Comparison of ENCODE assay signal across 9 mouse cellular contexts in the genomic region with DNA sequence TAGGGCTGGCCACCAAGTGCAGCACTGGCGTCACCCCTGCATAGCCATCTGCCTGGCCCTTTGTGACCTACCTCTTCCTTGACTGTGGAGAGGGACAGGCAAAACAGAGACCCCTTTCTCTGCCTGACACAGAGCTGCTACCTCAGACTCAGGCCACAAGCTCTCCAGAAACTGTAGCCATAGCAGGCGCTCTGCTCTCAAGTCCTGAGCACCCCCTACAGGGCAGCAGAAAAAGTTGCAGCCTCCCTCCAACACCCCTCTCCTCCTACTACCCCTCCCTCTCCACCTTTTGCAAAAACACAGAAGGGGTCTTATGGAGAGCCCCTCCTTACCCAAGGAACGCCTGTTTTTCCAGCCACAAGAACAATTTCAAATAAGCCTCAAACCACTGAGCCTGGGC. TPM values are rescaled to one million over a fixed set of nuclear protein-coding genes. Genes with fewer than 3 reads are reported as not detected.
DNase-seq lines count a peak whose midpoint lies in the region; ATAC-seq and TF ChIP-seq lines count a peak whose summit lies in the region.
"Had no signal": no experiment of that assay in that cellular context is flagged by ENCODE, and none has a peak within 500 bp of the region (broad histone marks: within the 10 kb centered on the region; RNA-seq: fewer than 3 reads in every experiment).

A gene (minus strand): TSS at position 26 of the 400 bp plus-strand sequence.

- H3K9me3 ChIP-seq in forebrain, embryonic 11.5 days (ENCODE audit: control insufficient read depth, low read length): no peaks in the 10 kb centered on the region
- H3K9me3 ChIP-seq in neural tube, embryonic 15.5 days (replicated peaks): no peaks in the 10 kb centered on the region
- H3K9me3 ChIP-seq: liver, embryonic 13.5 days had no signal

- 0 out of 2 replicates have a peak, but pooled peaks have one; percentile 44 for ATAC-seq in forebrain, embryonic 11.5 days (replicated peaks; ENCODE audit: low FRiP score)
- peak; percentile 41; the same call in 1 of the 2 replicates for ATAC-seq in neural tube, embryonic 15.5 days (ENCODE audit: low FRiP score)

- TF ChIP-seq POLR2A in liver, adult 2 months (IDR thresholded peaks at IDR 0.05; ENCODE audit: extremely low read depth, insufficient read depth, low read length): no peak

- intact Hi-C loops in left cerebral cortex, adult 2 months (cut with DNase I): loop anchor here (1.0 to 10.0 kb wide), 5 partner anchors 43 to 248 kb away; a partner anchor contains a TSS
- intact Hi-C loops in left cerebral cortex, postnatal 36 days (cut with DNase I): no loop called here

- 48% methylated on average over 3 of the region's 3 CpGs for WGBS in forebrain, embryonic 11.5 days
- WGBS in liver, adult 2 months: 52% methylated on average over 3 of the region's 3 CpGs
- 43% methylated on average over 3 of the region's 3 CpGs for WGBS in neural tube, embryonic 15.5 days

- H3K4me2 ChIP-seq in forebrain, embryonic 11.5 days (ENCODE audit: low read depth, low read length, severe bottlenecking): no peak within 1 kb of the TSS
- H3K4me2 ChIP-seq in neural tube, embryonic 15.5 days: no peak within 1 kb of the TSS
- H3K4me2 ChIP-seq: liver, embryonic 13.5 days had no signal

- no peaks in the 10 kb centered on the region for H3K27me3 ChIP-seq in forebrain, embryonic 11.5 days (ENCODE audit: control insufficient read depth, insufficient read depth, low read length)
- no peaks in the 10 kb centered on the region for H3K27me3 ChIP-seq in liver, adult 2 months (ENCODE audit: control insufficient read depth, insufficient read depth, low read length)
- H3K27me3 ChIP-seq in neural tube, embryonic 15.5 days (replicated peaks): no peaks in the 10 kb centered on the region

- peaks cover 5% of the 10 kb centered on the region; the same call in 1 of the 2 replicates for H3K36me3 ChIP-seq in forebrain, embryonic 11.5 days (ENCODE audit: control insufficient read depth, insufficient read depth, low read length)
- H3K36me3 ChIP-seq in liver, adult 2 months (ENCODE audit: control insufficient read depth, insufficient read depth, low read length): no peaks in the 10 kb centered on the region
- H3K36me3 ChIP-seq in neural tube, embryonic 15.5 days: no peaks in the 10 kb centered on the region
- H3K36me3 ChIP-seq: liver, embryonic 13.5 days had no signal

- no peak within 1 kb of the TSS for H3K4me3 ChIP-seq in left cerebral cortex, adult 2 months
- H3K4me3 ChIP-seq in forebrain, embryonic 11.5 days (ENCODE audit: low read depth, low read length): no peak within 1 kb of the TSS
- H3K4me3 ChIP-seq in liver, adult 2 months (ENCODE audit: insufficient read depth, low read depth, low read length): no peak within 1 kb of the TSS
- no peak within 1 kb of the TSS for H3K4me3 ChIP-seq in neural tube, embryonic 15.5 days (replicated peaks)
- H3K4me3 ChIP-seq: liver, embryonic 13.5 days had no signal

- TF ChIP-seq CTCF in left cerebral cortex, adult 2 months (IDR thresholded peaks at IDR 0.05): peak; percentile 70
- TF ChIP-seq CTCF in liver, adult 2 months (IDR thresholded peaks at IDR 0.05; ENCODE audit: low read depth, low read length): peak; percentile 64

- no peaks in the 10 kb centered on the region for H3K79me2 ChIP-seq in liver, adult 2 months (ENCODE audit: control insufficient read depth, insufficient read depth, low read length)

- peak in 1 of 2 experiments; percentile 40 for DNase-seq in left cerebral cortex, adult 2 months (ENCODE audit: extremely low spot score in 1 of 2, low spot score in 2 of 2)
- DNase-seq in left cerebral cortex, postnatal 36 days (ENCODE audit: low spot score in 2 of 2): no peak
- DNase-seq in NIH3T3 (ENCODE audit: low read depth): peak; percentile 58
- peak; percentile 59 for DNase-seq in forebrain, embryonic 11.5 days (ENCODE audit: low spot score)
- peak; percentile 8 for DNase-seq in liver, adult 2 months (ENCODE audit: extremely low read depth, low read depth, low spot score)
- no peak for DNase-seq in adrenal gland, adult 8-10 months
- DNase-seq in urinary bladder, postnatal 36 days (ENCODE audit: low spot score in 2 of 2): no peak
- DNase-seq: liver, embryonic 13.5 days had no signal

- H3K4me1 ChIP-seq in forebrain, embryonic 11.5 days (replicated peaks; ENCODE audit: control insufficient read depth, insufficient read depth, low read length): no peaks in the 10 kb centered on the region
- H3K4me1 ChIP-seq in liver, adult 2 months (ENCODE audit: control insufficient read depth, insufficient read depth, low read length): no peaks in the 10 kb centered on the region
- no peaks in the 10 kb centered on the region for H3K4me1 ChIP-seq in neural tube, embryonic 15.5 days
- H3K4me1 ChIP-seq: liver, embryonic 13.5 days had no signal

- H3K9ac ChIP-seq in forebrain, embryonic 11.5 days (ENCODE audit: low read length): no peak within 1 kb of the TSS
- H3K9ac ChIP-seq in liver, adult 2 months (ENCODE audit: low read depth, low read length): no peak within 1 kb of the TSS
- H3K9ac ChIP-seq in neural tube, embryonic 15.5 days (replicated peaks): no peak within 1 kb of the TSS
- H3K9ac ChIP-seq: liver, embryonic 13.5 days had no signal

- no peak within 1 kb of the TSS for H3K27ac ChIP-seq in left cerebral cortex, adult 2 months
- no peak within 1 kb of the TSS for H3K27ac ChIP-seq in forebrain, embryonic 11.5 days (ENCODE audit: low read depth, low read length)
- no peak within 1 kb of the TSS for H3K27ac ChIP-seq in liver, adult 2 months (replicated peaks; ENCODE audit: insufficient read depth, low read depth, low read length)
- H3K27ac ChIP-seq in neural tube, embryonic 15.5 days (replicated peaks): no peak within 1 kb of the TSS
- H3K27ac ChIP-seq: liver, embryonic 13.5 days had no signal

RNA-seq across cellular contexts. Expression of the gene that starts here (rescaled TPM):
- 1 to 10 TPM; 1.2 to 1.8 TPM for total RNA-seq in left cerebral cortex, adult 2 months (2021)
- 1 to 10 TPM in 1 of 2 experiments, under 1 TPM in 1; 0.54 to 1.2 TPM for total RNA-seq in left cerebral cortex, postnatal 36 days (2021)
- polyA plus RNA-seq in forebrain, embryonic 11.5 days (2014; fragmentation: Nextera tagmentation; extraction: Ambion mirVana): 0.41 TPM in 1 of 2 replicates, not detected in the other
- total RNA-seq in liver, adult 2 months (2014; rRNA removed): not detected in 2 replicates
- not detected in 2 replicates for polyA plus RNA-seq in liver, adult 2 months (2012; rRNA removed)
- polyA plus RNA-seq in neural tube, embryonic 15.5 days (2015; fragmentation: Nextera tagmentation; extraction: Ambion mirVana): not detected in 2 replicates
- not detected for total RNA-seq in adrenal gland, adult 8-10 months (2022)
- polyA plus RNA-seq: liver, embryonic 13.5 days had no signal

Comparison
In these comparisons a context has a peak if more than half of its experiments do, and no peak if none do; other contexts are left out.
1. Peak in DNase-seq and ATAC-seq in forebrain, embryonic 11.5 days; RNA of the gene not detected or under 1 TPM.
2. Peak in DNase-seq in liver, adult 2 months; RNA of the gene not detected or under 1 TPM.
3. Peak in ATAC-seq in neural tube, embryonic 15.5 days; RNA of the gene not detected or under 1 TPM.